Mouse (Mus musculus): ENCODE measurements around the gene Srsf12.

DNA sequence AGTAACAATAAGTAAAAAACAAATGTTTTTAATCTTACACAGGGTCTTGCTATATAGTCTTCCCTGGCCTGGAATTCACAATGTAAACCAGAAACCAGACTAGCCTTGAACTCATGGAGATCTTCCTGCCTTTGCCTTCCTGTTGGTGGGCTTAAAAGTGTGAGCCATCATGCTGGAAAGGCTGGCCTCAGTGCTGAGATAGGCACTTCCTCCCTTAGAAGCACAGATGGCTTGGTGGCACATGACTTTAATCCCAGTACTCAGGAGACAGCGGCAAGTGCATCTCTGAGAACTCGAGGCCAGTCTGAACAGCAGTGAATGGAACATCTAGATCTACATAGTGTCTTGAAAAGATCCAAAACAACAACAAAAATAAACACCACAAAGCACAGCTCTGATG lies 42.1 kb downstream of the Srsf12 start:
- TF ChIP-seq CTCF (IDR thresholded peaks at IDR 0.05): no peak
- no peak for TF ChIP-seq EP300 (IDR thresholded peaks at IDR 0.05)
